Mouse (Mus musculus): ENCODE results near the gene Ptprb.

The Ptprb gene

DNA sequence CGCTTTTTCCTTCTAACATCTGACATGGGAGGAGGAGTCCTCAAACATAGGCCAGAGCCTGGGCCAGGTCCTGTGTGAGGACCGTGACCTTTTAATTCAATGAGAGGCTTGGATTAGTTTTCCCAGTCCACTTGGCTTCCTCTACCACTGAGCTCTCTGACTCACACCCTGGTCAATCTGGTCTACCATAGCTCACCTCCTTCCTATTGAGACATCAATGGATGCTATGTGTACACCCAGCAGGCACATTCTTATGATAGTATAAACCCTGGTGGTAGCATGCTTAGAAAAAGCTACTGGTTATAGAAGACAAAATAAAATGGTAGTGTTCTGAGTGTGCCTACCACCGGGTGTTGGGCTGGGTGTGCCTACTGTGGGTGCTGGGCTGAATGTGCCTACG is 21.1 kb downstream of the Ptprb start:
- DNase-seq (ENCODE audit: low read depth), result no peak

DNA sequence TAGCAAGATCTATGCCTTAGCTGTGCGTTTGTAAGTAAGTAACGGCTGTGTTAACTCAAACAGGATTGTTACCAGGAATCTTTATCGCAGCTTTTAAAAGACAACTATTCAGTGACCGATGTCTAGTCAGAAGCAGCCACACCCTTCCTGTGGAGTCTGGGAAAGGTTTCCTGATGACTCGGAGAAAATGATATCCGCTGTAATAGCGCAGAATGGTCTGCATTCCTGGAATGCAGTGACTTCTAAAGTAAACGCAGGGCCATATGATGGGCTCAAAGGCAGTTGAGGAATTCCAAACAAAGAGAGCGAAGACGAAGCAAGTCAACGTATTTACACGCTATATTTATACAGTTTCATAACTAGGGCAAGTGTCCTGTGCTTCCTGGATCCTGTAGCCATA is 22.5 kb downstream of the Ptprb start:
- no peak for DNase-seq (ENCODE audit: low read depth)

DNA sequence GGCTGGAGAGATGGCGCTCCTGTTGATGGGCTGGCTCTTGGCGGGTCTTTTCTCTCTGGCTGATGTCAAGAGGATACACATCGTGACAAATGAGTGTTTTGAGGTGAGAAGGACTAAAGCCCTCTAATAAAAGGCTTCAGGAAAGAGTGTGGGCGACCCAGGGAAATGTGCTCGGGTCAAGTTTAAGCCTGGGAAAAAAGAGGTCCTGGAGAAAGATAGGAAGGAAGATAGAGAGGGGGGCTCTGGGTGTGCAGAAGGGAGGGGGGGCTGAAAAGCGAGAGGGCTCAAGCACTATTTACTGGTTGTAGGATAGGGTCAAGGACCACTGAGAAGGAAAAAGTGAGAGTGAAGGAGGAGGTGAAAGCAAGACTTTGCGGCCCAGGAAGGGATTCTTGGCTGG is 25.5 kb downstream of the Ptprb start:
- no peak for DNase-seq (ENCODE audit: low read depth)

DNA sequence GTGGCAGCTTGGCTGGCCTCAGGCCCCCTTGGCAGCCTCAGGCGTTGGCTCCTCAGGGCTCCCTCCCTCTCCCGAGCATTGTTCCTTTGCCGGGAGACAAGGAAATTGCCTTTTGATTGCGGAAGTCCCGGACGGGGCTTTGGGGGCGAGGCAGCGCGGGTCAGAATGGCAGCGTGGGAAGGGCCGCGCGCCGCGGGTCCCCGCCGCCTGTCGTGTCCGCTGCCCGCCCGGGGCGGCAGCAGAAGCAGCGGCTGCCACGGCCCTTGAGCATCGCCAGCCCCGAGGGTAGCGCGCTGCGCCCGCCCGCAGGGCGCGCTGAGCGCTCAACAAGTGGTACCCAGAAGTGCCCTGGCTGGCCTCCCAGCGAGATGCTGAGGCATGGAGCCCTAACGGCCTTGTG is 25.9 kb downstream of the Ptprb start:
- no peak for DNase-seq (ENCODE audit: low read depth)

DNA sequence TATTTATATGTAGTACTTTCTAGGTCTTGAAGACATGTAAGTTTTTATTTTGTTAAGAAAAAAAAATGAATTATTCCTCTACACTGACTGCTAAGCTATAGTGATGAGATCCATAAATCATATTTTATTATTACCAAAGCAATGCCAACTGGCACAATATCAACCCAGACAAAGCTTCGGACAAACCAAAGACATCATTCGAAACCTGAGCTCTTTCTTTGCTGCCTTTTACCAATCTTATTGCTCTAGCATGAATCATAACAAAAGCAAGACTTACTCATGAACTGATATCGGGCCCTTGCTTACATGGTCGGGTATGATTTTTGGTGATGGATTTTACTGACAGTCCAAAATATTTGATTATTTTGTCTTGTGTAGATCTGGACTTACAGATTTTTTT is 29.0 kb downstream of the Ptprb start:
- DNase-seq (ENCODE audit: low read depth), result no peak

DNA sequence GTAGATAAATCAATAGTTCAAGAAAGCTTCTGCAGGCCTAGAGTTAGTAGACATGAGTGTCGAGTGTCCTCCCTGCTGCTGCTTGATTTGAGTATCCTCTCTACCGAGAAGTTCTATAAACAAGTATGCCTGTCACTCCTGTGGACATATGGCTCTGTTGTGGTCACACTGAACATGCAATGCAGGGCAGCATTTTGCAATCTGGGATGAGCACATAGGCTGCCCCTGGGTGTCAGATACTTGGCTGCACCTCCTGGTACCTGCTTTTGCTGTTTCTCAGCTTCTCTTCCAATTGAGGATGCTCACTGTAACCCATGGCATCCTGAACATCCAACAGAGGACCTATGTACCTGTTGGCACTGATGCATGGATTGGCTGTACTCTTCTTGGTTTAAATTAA is 34.1 kb downstream of the Ptprb start:
- DNase-seq (ENCODE audit: low read depth), result no peak

DNA sequence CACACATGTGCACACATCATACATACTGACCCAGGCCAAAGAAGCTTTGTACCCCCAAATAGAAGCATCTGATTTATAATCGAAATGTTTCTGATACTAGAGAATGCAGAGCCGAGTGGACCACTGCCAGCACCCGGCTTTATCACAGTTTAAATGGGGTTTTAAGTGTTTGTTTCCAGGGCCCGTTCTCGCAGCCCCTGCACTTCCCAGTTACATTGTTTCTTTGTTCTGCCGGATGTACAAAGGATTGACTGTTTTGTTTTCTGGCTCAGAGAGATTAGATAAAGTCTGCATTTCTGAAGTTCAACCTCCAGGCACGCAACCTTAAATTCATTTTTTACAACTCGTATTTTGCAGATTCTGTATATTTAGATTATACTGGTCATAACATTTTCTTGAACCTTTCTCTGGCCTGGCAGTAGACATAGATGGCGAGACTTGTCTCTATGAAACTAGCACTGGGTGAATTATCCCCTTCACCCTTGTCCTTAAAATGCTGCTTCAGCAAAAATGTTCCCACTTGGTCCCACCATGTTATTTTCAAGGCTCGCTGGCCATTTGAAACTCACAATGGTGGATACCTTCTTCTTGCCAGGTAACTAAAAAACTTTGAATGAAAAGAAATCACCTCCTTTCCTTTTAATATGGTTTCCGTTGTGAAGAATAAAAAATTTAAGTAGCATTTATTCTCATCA is 35.3 kb downstream of the Ptprb start:
- DNase-seq (ENCODE audit: low read depth), result no peak

DNA sequence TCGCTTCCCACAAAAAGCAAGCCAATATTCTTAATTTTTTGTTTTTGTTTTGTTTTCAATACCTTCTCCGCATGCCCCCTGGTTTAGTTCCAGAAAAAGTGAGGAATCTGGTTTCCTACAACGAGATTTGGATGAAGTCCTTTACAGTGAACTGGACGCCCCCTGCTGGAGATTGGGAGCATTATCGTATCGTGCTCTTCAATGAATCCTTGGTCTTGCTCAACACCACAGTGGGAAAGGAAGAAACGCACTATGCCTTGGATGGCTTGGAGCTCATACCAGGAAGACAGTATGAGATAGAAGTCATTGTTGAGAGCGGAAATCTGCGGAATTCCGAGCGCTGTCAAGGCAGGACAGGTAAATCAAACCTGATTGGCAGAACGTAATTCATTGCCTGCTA is 43.9 kb downstream of the Ptprb start:
- peak; percentile 48 for DNase-seq (ENCODE audit: low read depth)

DNA sequence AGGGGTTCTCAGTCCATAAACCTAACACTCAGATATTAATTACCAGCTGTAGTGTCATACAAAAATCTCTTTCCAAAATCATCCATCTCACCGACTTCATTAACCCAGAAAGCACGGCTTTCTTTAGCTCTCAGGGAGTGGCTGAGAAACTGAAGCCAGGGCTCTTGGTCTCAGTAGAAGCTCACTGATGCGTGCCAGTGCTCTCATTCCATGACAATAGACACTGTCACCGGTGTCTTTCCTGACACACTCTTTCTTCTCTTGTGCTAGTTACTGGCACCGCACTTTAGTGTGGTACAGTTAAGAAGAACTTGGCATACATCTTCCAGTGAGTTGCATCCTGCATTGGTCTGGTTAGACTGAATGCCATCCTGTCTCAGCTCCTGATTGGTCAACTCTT is 53.8 kb downstream of the Ptprb start:
- DNase-seq (ENCODE audit: low read depth), result no peak

DNA sequence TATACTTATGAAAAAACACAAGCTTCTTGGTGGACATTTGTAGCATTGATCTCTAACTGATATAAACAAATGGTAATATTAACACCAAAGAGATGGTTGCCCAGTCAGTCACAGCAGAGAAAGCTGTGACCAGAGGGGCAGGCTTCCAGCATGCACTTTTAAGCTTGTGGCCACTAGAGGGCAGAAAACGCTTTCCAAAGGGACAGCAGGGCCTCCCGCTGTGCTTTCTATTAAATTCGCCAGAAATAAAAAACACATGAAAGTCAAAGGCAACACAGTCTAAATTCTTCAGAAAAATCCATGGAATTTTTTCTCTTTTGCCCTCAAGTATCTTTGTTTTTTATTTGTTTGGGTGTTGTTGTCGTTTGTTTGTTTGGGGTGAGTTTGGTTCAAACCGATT is 55.1 kb downstream of the Ptprb start:
- DNase-seq (ENCODE audit: low read depth), result peak; percentile 65

DNA sequence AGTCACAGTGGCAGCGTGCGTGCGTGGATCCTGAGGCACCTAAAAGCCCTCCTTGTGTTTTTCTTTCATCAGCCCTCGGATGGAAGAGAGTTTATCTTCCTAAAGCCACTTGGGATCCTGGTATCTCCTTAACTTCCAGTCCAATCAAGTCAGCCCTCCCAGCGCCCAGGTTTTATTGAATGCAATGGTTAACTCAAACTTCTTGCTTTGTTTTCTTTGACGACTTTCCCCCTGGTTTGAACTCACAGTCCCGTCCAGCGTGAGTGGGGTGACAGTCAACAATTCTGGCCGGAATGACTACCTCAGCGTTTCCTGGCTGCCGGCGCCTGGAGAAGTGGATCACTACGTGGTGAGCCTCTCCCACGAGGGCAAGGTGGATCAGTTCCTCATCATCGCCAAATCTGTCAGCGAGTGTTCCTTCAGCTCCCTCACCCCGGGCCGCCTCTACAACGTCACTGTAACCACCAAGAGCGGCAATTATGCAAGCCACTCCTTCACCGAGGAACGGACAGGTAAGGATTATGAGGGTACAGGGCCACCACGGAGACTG is 55.7 kb downstream of the Ptprb start:
- DNase-seq (ENCODE audit: low read depth), result no peak

DNA sequence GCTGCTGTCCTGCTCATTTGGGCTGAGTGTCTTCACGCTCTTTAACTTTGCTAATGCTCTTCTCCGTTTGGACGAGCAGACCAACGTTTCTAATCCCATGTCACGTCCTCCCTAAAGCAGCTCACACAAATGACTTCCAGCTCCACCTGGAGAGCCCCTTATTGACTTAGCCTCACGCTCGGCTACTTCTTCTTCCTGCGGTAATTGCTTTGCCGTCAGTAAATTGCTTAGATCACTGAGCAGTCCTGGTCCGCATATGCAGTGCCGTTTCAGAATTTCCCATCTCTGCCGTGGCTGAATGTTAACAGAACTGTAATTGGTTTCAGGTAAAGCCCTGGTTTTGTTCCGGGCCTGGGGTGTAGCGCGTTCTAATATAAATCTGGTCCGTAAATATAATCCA is 58.3 kb downstream of the Ptprb start:
- no peak for DNase-seq (ENCODE audit: low read depth)

DNA sequence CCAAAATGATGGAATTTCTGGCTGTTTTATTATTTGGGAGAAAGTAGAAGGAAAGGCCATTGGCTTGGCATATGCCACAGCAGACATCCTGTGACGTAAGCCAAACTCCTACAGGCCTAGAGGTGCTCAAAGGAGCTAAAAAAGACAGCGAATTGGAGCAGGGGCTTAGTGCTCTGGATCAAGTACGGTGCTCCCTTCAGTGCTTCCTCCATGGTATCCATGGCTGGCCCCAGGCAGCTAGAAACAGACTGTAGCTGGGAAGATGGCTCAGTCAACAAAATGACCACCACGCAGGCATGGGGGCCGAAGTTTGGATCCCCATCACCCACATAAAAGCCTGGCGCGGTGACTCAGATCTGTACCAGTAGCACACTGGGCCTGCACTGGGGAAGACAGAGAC is 58.8 kb downstream of the Ptprb start:
- no peak for DNase-seq (ENCODE audit: low read depth)

DNA sequence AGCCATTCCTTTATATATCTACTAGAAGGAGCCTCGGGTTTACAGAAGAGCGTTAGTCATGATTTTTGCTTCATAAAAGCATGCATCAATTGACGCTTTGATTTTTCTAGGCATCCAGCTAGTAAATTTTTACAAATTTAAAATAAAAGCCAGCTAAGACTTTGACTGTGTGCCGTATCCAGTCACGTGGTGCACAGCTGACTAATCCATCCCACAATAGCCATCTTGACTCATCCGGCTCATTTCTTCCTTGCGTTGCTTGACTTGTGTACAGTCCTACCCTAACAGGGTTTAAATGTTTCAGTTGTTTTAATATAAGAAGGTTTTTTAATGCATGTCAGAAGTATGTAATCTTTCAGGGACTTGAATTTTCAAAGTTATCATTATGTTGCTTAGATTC is 60.0 kb downstream of the Ptprb start:
- no peak for DNase-seq (ENCODE audit: low read depth)

DNA sequence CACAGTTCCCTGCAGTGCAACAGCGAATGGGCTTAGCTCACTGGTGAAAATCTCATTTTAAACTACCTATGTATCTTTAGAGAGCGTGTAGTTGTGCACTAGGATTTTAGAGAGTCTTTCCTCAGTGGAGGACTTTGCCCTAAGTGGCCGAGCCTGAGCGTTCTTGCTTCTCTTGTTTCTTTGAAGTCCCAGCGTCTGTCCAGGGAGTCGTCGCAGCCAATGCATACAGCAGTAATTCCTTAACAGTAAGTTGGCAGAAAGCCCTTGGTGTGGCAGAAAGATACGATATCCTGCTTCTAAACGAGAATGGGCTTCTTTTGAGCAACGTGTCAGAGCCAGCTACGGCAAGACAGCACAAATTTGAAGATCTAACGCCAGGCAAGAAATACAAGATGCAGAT is 65.9 kb downstream of the Ptprb start:
- no peak for DNase-seq (ENCODE audit: low read depth)

DNA sequence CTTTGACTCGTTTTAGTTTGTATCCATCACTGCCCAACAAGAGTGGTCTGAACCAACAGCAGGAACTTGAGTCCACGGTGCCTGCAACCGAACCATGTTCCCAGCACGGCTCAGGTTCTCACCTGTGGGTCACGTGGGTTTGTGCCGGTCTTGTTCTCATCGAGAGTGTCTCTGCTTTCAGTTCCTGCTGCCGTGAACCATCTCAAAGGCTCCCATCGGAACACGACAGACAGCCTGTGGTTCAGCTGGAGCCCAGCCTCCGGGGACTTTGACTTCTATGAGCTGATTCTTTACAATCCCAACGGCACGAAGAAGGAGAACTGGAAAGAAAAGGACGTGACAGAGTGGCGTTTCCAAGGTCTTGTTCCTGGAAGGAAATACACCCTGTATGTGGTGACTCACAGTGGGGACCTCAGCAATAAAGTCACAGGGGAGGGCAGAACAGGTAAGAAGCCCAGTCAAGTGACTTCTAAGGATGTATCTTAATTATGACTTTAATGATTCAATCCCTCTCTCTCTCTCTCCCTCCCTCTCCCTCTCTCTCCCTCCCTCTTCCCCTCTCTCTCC is 71.4 kb downstream of the Ptprb start:
- DNase-seq (ENCODE audit: low read depth), result no peak

DNA sequence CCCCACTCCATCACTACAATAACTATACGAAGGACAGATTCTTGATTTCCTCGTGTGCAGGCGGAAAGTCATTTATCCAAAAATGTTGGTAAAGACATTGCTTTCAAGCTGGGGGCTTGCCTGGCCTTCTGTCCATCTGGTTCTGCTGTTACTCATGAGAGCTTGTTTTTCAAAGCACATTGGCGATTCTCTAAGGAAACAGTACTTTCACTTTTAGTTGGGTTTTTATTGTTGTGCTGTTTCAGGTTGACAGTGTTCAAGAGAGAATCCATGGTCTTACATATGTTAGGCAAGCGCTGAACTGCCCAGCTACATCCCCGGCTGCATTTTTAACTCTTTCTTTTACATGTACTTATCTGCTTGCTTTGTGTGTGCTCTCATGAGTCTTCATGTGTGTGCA is 73.7 kb downstream of the Ptprb start:
- DNase-seq (ENCODE audit: low read depth), result no peak

DNA sequence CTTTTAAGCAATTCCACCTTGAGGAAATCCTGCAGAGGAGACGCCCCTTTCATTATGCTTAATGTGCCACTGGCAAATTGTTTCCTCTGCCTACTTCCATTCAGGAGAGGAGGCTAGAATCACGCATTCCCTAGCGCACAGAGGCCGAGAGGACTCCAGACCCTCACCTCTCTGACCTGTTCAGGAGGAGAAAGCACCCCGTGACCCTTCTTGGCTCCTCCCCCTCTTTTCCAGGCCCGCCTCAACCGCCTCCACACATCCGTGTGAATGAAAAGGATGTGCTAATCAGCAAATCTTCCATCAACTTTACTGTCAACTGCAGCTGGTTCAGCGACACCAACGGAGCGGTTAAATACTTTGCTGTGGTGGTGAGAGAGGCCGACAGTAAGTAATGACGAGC is 75.2 kb downstream of the Ptprb start:
- DNase-seq (ENCODE audit: low read depth), result no peak

DNA sequence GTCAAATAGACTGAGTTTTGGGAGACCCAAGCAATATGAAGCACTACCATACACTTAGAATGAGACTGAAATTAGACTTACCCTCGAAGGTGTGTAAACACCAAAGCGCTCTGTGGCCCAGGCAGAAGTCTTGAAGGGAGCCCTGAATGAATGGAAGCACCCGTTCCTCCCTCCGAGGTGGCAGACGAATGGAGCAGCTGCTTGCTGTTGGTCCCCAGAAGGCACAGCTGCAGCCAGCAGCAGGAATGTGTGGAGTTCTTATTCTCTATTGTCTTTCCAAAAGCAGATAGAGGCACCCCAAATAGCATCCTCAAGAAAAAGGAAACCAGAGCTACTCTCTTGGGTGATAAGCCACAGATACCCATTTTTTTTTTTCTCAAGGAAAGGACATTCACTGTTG is 79.0 kb downstream of the Ptprb start:
- DNase-seq (ENCODE audit: low read depth), result no peak

DNA sequence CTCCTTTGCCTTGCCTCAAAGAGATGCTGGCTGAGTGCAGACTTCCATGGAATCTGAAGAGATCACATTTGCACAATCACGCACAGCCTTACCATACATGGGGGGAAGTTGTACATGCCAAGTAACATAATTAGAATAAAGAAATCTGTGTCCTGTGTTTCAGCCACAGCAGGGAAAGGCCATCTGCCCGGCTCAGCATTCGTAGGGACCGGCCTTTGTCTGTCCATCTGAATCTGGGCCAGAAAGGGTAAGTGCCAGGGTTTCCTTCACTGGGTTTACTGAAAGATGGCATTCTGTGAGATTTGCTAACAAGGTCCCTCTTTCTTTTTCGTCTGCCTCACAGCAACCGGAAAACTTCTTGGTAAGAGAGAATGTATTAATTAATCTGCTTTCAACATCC is 86.9 kb downstream of the Ptprb start:
- DNase-seq (ENCODE audit: low read depth), result no peak

DNA sequence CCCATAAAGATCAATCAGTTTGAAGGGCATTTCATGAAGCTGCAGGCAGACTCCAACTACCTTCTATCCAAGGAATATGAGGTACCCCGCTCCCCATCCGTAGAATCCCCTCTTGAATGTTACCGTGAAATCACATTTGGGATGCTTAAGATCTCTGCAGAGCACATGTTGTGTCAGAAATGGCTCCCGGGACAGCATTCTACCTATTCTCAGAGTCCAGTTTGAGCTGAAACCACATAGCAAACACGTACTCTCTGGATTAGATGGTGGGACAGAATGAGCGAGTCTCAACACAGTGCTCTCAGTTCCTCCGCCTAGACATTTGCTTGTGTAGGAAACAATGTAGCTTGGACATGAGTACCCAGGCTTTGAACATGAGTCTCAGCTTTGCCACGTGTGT is 87.3 kb downstream of the Ptprb start:
- DNase-seq (ENCODE audit: low read depth), result no peak

DNA sequence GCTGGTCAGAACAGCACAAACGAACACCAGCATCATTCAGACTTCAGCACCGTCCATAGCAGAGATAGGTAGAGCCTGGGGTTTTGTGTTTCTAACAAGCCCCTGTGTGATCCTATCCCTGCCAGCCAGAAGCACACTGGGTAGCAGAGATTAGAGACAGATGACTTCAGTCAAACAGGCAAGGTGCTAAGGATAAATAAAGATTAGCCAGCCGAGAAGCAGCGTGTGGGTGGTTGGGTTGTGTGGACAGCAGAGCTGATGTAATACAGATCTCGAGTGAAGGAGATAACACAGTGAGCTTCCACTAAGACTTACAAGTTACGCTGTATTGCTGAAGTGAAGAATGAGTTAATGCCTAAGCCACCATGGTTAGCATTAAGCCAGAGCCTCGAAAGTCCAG is 89.4 kb downstream of the Ptprb start:
- DNase-seq (ENCODE audit: low read depth), result no peak

DNA sequence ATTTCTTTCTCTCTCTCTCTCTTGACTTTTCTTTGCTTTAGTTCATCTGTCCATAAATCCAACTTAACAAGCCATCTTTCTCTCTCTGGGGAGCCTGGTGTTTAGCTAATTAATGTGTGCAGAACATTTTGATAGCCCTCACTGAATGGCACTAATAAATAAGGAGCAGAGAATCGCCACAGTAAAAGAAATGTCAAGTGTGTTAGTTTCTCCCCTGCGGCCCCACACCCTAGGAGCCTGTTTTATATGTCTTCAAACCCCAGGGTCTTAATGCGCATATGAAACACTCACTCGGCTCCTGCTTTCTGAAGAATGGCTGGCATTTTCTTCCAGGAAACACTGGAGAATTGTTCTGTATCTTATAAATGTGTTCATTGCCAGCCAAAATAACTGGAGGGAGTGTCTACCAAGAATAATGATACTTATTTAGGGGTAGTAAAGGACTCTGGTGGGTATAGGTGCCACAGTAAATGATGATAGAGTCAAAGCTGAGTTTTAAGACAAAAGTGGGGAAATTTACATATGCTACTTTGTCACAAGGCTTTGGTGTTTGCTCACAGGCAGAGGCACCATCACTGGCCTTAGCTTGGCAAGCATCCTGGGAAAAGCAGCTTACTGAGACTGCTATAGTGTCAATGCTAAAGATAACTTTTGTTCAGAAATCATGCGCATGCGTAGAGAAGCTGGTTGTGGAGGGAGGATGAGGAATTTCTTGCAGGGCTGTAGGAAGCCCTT is 95.8 kb downstream of the Ptprb start:
- DNase-seq (ENCODE audit: low read depth), result no peak

DNA sequence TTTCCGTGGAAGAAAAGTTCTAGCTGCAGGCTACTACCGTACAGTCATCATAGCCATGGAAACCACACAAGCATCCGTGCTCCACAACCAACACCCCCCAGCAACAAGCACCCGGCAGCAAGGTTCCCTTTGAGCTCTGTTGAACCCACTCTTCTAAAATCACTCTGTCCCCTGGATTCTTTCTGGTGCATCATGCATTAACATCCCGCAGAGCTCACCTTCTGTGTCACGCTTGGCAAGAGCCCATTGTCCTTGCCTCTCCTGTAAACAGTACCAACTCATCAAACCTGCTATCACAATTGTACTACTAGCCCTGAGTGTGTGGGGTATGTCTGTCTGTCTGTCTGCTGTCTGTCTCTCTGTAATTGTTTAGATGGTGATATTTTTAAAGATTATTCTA is 98.8 kb downstream of the Ptprb start:
- DNase-seq (ENCODE audit: low read depth), result no peak
